Mouse (Mus musculus): ENCODE results near the gene Gm10972.
"Not testable (repeated sequence)": the region's sequence is repeated elsewhere in the genome, so short reads cannot be mapped to it uniquely, and the experiment has no call there.

The Gm10972 gene

GRCm38 (mm10) chr3:94657852-94658739 lies 15.2 kb downstream of the Gm10972 start:
- DNase-seq (ENCODE audit: inconsistent age in 2 of 2, low spot score in 1 of 2): peak in 1 of 2 experiments; percentile 52

- peak; percentile 87 to 93 for DNase-seq (ENCODE audit: inconsistent age in 2 of 2, low spot score in 1 of 2)
Measured at GRCm38 (mm10) chr3:94658740-94659095, 15.8 kb downstream of the Gm10972 start, which contains the start of gene Tuft1. Gene Tuft1, minus strand, starts transcription at chr3:94658872.

GRCm38 (mm10) chr3:94659142-94659748 lies 16.3 kb downstream of the Gm10972 start:
- DNase-seq (ENCODE audit: inconsistent age in 2 of 2, low spot score in 1 of 2): peak; percentile 24 to 63

GRCm38 (mm10) chr3:94660841-94661240 lies 17.9 kb downstream of the Gm10972 start:
- not testable (repeated sequence) for DNase-seq (ENCODE audit: inconsistent age in 2 of 2, low spot score in 1 of 2)

- peak in 1 of 2 experiments; percentile 36 for DNase-seq (ENCODE audit: inconsistent age in 2 of 2, low spot score in 1 of 2)
Measured at GRCm38 (mm10) chr3:94665060-94665802, 22.3 kb downstream of the Gm10972 start.

GRCm38 (mm10) chr3:94665896-94666295 lies 23.0 kb downstream of the Gm10972 start:
- DNase-seq (ENCODE audit: inconsistent age in 2 of 2, low spot score in 1 of 2): not testable (repeated sequence)

- DNase-seq (ENCODE audit: inconsistent age in 2 of 2, low spot score in 1 of 2): not testable (repeated sequence)
Measured at GRCm38 (mm10) chr3:94675101-94675500, 32.2 kb downstream of the Gm10972 start.

GRCm38 (mm10) chr3:94679351-94679841 lies 36.5 kb downstream of the Gm10972 start:
- DNase-seq (ENCODE audit: inconsistent age in 2 of 2, low spot score in 1 of 2): no peak

GRCm38 (mm10) chr3:94680032-94680431 lies 37.1 kb downstream of the Gm10972 start:
- not testable (repeated sequence) for DNase-seq (ENCODE audit: inconsistent age in 2 of 2, low spot score in 1 of 2)

- peak in 1 of 2 experiments; percentile 77 for DNase-seq (ENCODE audit: inconsistent age in 2 of 2, low spot score in 1 of 2)
Measured at GRCm38 (mm10) chr3:94680783-94681182, 37.9 kb downstream of the Gm10972 start.

GRCm38 (mm10) chr3:94683646-94684045 lies 40.7 kb downstream of the Gm10972 start:
- DNase-seq (ENCODE audit: inconsistent age in 2 of 2, low spot score in 1 of 2): no peak

- not testable (repeated sequence) for DNase-seq (ENCODE audit: inconsistent age in 2 of 2, low spot score in 1 of 2)
Measured at GRCm38 (mm10) chr3:94685989-94686772, 43.3 kb downstream of the Gm10972 start.

- not testable (repeated sequence) for DNase-seq (ENCODE audit: inconsistent age in 2 of 2, low spot score in 1 of 2)
Measured at GRCm38 (mm10) chr3:94688698-94689097, 45.8 kb downstream of the Gm10972 start.

- not testable (repeated sequence) for DNase-seq (ENCODE audit: inconsistent age in 2 of 2, low spot score in 1 of 2)
Measured at GRCm38 (mm10) chr3:94689195-94689594, 46.3 kb downstream of the Gm10972 start.

- not testable (repeated sequence) for DNase-seq (ENCODE audit: inconsistent age in 2 of 2, low spot score in 1 of 2)
Measured at GRCm38 (mm10) chr3:94690162-94690561, 47.2 kb downstream of the Gm10972 start.

GRCm38 (mm10) chr3:94690616-94691247 lies 47.8 kb downstream of the Gm10972 start:
- peak; percentile 42 to 80 for DNase-seq (ENCODE audit: inconsistent age in 2 of 2, low spot score in 1 of 2)

GRCm38 (mm10) chr3:94691694-94692093 lies 48.8 kb downstream of the Gm10972 start:
- DNase-seq (ENCODE audit: inconsistent age in 2 of 2, low spot score in 1 of 2): not testable (repeated sequence)
